Mouse (Mus musculus) ES-Bruce4 (cell line): ENCODE measurements around the gene Insr.
"Not testable (repeated sequence)": the region's sequence is repeated elsewhere in the genome, so short reads cannot be mapped to it uniquely, and the experiment has no call there.

Source experiments
- CTCF ChIP-seq: IDR thresholded peaks from one replicate; pipeline ENCODE4 v1.8.1; 2011; ENCODE audit warnings: low read depth, low read length
- POLR2A ChIP-seq: IDR thresholded peaks from one replicate; pipeline ENCODE4 v1.8.1; 2011; ENCODE audit warnings: low read length; ENCODE audit not compliant: insufficient read depth

- not testable (repeated sequence) for TF ChIP-seq CTCF, POLR2A
Measured at GRCm38 (mm10) chr8:3100416-3100815, 179.0 kb downstream of the Insr start.
